Mouse (Mus musculus): ENCODE results near the gene Gtf2ird1. TPM values are rescaled to one million over a fixed set of nuclear protein-coding genes. Genes with fewer than 3 reads are reported as not detected.
"Not testable (repeated sequence)": the region's sequence is repeated elsewhere in the genome, so short reads cannot be mapped to it uniquely, and the experiment has no call there.

The Gtf2ird1 gene
- polyA plus RNA-seq, 1 experiment from 2014 or later: 151 TPM

GRCm38 (mm10) chr5:134490465-134490864, 33.9 kb upstream of the Gtf2ird1 start:
- no peak overlapping the region for H3K9ac ChIP-seq
- peaks cover 53% of the 10 kb centered on the region for H3K36me3 ChIP-seq
- H3K27me3 ChIP-seq: no peaks in the 10 kb centered on the region
- H3K27ac ChIP-seq: no peak overlapping the region
- H3K4me2 ChIP-seq (replicated peaks): no peak overlapping the region
- ATAC-seq (ENCODE audit: insufficient number of reproducible peaks, insufficient read depth, low FRiP score, low TSS enrichment): no peak
- no peak overlapping the region for H3K4me3 ChIP-seq
- H3K9me3 ChIP-seq: no peaks in the 10 kb centered on the region
- WGBS: 92% methylated on average over 12 of the region's 12 CpGs
- peaks cover 11% of the 10 kb centered on the region; the same call in 1 of the 2 replicates for H3K4me1 ChIP-seq

GRCm38 (mm10) chr5:134489583-134489982, 33.1 kb upstream of the Gtf2ird1 start:
- H3K36me3 ChIP-seq: peaks cover 47% of the 10 kb centered on the region
- peaks cover 11% of the 10 kb centered on the region; the same call in 1 of the 2 replicates for H3K4me1 ChIP-seq
- peak overlapping the region; percentile 12; the same call in 1 of the 2 replicates for H3K9ac ChIP-seq
- no peak overlapping the region for H3K4me2 ChIP-seq (replicated peaks)
- no peaks in the 10 kb centered on the region for H3K9me3 ChIP-seq
- ATAC-seq (ENCODE audit: insufficient number of reproducible peaks, insufficient read depth, low FRiP score, low TSS enrichment): no peak
- no peaks in the 10 kb centered on the region for H3K27me3 ChIP-seq
- no peak overlapping the region for H3K27ac ChIP-seq
- 41% methylated on average over 9 of the region's 9 CpGs for WGBS
- no peak overlapping the region for H3K4me3 ChIP-seq

GRCm38 (mm10) chr5:134488596-134488995, 32.1 kb upstream of the Gtf2ird1 start:
- H3K4me2 ChIP-seq (replicated peaks): no peak overlapping the region
- H3K36me3 ChIP-seq: peaks cover 37% of the 10 kb centered on the region
- 86% methylated on average over 4 of the region's 4 CpGs for WGBS
- H3K27me3 ChIP-seq: no peaks in the 10 kb centered on the region
- H3K4me1 ChIP-seq: peaks cover 11% of the 10 kb centered on the region; the same call in 1 of the 2 replicates
- no peaks in the 10 kb centered on the region for H3K9me3 ChIP-seq
- no peak overlapping the region for H3K9ac ChIP-seq
- ATAC-seq (ENCODE audit: insufficient number of reproducible peaks, insufficient read depth, low FRiP score, low TSS enrichment): no peak
- no peak overlapping the region for H3K27ac ChIP-seq
- no peak overlapping the region for H3K4me3 ChIP-seq

- H3K9me3 ChIP-seq: no peaks in the 10 kb centered on the region
- H3K4me3 ChIP-seq: no peak overlapping the region
- H3K27ac ChIP-seq: no peak overlapping the region
- H3K4me1 ChIP-seq: peaks cover 11% of the 10 kb centered on the region; the same call in 1 of the 2 replicates
- no peak for ATAC-seq (ENCODE audit: insufficient number of reproducible peaks, insufficient read depth, low FRiP score, low TSS enrichment)
- H3K27me3 ChIP-seq: no peaks in the 10 kb centered on the region
- 41% methylated on average over 10 of the region's 10 CpGs for WGBS
- no peak overlapping the region for H3K4me2 ChIP-seq (replicated peaks)
- no peak overlapping the region for H3K9ac ChIP-seq
- H3K36me3 ChIP-seq: peaks cover 32% of the 10 kb centered on the region
These were observed 31.5 kb upstream of the Gtf2ird1 start for GRCm38 (mm10) chr5:134488042-134488441.

- Histone ChIP-seq H3K27ac (no peak overlapping the region), H3K36me3 (peaks cover 19% of the 10 kb centered on the region), H3K27me3 (no peaks in the 10 kb centered on the region), H3K4me1 (peaks cover 11% of the 10 kb centered on the region; the same call in 1 of the 2 replicates), H3K4me2 (replicated peaks) (no peak overlapping the region), H3K4me3 (no peak overlapping the region), H3K9me3 (no peaks in the 10 kb centered on the region), H3K9ac (no peak overlapping the region)
- WGBS: 59% methylated on average over 13 of the region's 13 CpGs
- ATAC-seq (ENCODE audit: insufficient number of reproducible peaks, insufficient read depth, low FRiP score, low TSS enrichment): no peak
These were observed 29.6 kb upstream of the Gtf2ird1 start for GRCm38 (mm10) chr5:134485900-134486665.

- ATAC-seq (ENCODE audit: insufficient number of reproducible peaks, insufficient read depth, low FRiP score, low TSS enrichment): no peak
- WGBS: 77% methylated on average over 7 of the region's 7 CpGs
- H3K27ac ChIP-seq: no peak overlapping the region
These were observed 28.7 kb upstream of the Gtf2ird1 start for GRCm38 (mm10) chr5:134485183-134485730.

GRCm38 (mm10) chr5:134483291-134483690, 26.8 kb upstream of the Gtf2ird1 start:
- Histone ChIP-seq H3K4me1 (peaks cover 4% of the 10 kb centered on the region; the same call in 1 of the 2 replicates), H3K27me3 (no peaks in the 10 kb centered on the region), H3K9ac (no peak overlapping the region), H3K27ac (no peak overlapping the region), H3K4me2 (replicated peaks) (no peak overlapping the region), H3K9me3 (no peaks in the 10 kb centered on the region), H3K36me3 (no peaks in the 10 kb centered on the region), H3K4me3 (no peak overlapping the region)
- WGBS: 65% methylated on average over 1 of the region's 1 CpGs
- no peak for ATAC-seq (ENCODE audit: insufficient number of reproducible peaks, insufficient read depth, low FRiP score, low TSS enrichment)

More at GRCm38 (mm10) chr5:134485183-134485730, 28.7 kb upstream of the Gtf2ird1 start:
- no peak overlapping the region for H3K9ac ChIP-seq
- no peaks in the 10 kb centered on the region for H3K27me3 ChIP-seq
- H3K9me3 ChIP-seq: no peaks in the 10 kb centered on the region
- peaks cover 11% of the 10 kb centered on the region for H3K36me3 ChIP-seq
- H3K4me2 ChIP-seq (replicated peaks): no peak overlapping the region
- H3K4me1 ChIP-seq: peaks cover 11% of the 10 kb centered on the region; the same call in 1 of the 2 replicates
- H3K4me3 ChIP-seq: no peak overlapping the region

- no peak overlapping the region for H3K4me3 ChIP-seq
- no peaks in the 10 kb centered on the region for H3K9me3 ChIP-seq
- 53% methylated on average over 11 of the region's 11 CpGs for WGBS
- H3K27ac ChIP-seq: no peak overlapping the region
- H3K9ac ChIP-seq: no peak overlapping the region
- H3K27me3 ChIP-seq: no peaks in the 10 kb centered on the region
- H3K4me1 ChIP-seq: no peaks in the 10 kb centered on the region
- no peaks in the 10 kb centered on the region for H3K36me3 ChIP-seq
- no peak overlapping the region for H3K4me2 ChIP-seq (replicated peaks)
- ATAC-seq (ENCODE audit: insufficient number of reproducible peaks, insufficient read depth, low FRiP score, low TSS enrichment): no peak
These were observed 25.8 kb upstream of the Gtf2ird1 start for GRCm38 (mm10) chr5:134482331-134482730.

- H3K27me3 ChIP-seq; H3K36me3 ChIP-seq; H3K27ac ChIP-seq; H3K4me3 ChIP-seq; H3K9ac ChIP-seq; H3K9me3 ChIP-seq; ATAC-seq (ENCODE audit: insufficient number of reproducible peaks, insufficient read depth, low FRiP score, low TSS enrichment); H3K4me2 ChIP-seq (replicated peaks); H3K4me1 ChIP-seq: not testable (repeated sequence)
These were observed 22.4 kb upstream of the Gtf2ird1 start for GRCm38 (mm10) chr5:134478886-134479285.

GRCm38 (mm10) chr5:134475686-134476085, 19.2 kb upstream of the Gtf2ird1 start:
- not testable (repeated sequence) for ATAC-seq (ENCODE audit: insufficient number of reproducible peaks, insufficient read depth, low FRiP score, low TSS enrichment); H3K9me3 ChIP-seq; H3K27me3 ChIP-seq; H3K27ac ChIP-seq; H3K4me3 ChIP-seq; H3K36me3 ChIP-seq; H3K4me1 ChIP-seq; H3K9ac ChIP-seq; H3K4me2 ChIP-seq (replicated peaks)
- 88% methylated on average over 7 of the region's 7 CpGs for WGBS

GRCm38 (mm10) chr5:134475006-134475605, 18.6 kb upstream of the Gtf2ird1 start:
- Histone ChIP-seq H3K36me3 (no peaks in the 10 kb centered on the region), H3K9me3 (no peaks in the 10 kb centered on the region), H3K4me1 (no peaks in the 10 kb centered on the region), H3K27ac (no peak overlapping the region), H3K4me2 (replicated peaks) (no peak overlapping the region), H3K4me3 (no peak overlapping the region), H3K9ac (no peak overlapping the region), H3K27me3 (no peaks in the 10 kb centered on the region)
- ATAC-seq (ENCODE audit: insufficient number of reproducible peaks, insufficient read depth, low FRiP score, low TSS enrichment): no peak
- WGBS: 94% methylated on average over 6 of the region's 6 CpGs

GRCm38 (mm10) chr5:134473902-134474301, 17.4 kb upstream of the Gtf2ird1 start:
- H3K36me3 ChIP-seq: no peaks in the 10 kb centered on the region
- H3K9ac ChIP-seq: no peak overlapping the region
- H3K4me1 ChIP-seq: no peaks in the 10 kb centered on the region
- H3K27ac ChIP-seq: no peak overlapping the region
- 86% methylated on average over 2 of the region's 2 CpGs for WGBS
- H3K4me2 ChIP-seq (replicated peaks): no peak overlapping the region
- no peaks in the 10 kb centered on the region for H3K27me3 ChIP-seq
- no peak overlapping the region for H3K4me3 ChIP-seq
- H3K9me3 ChIP-seq: no peaks in the 10 kb centered on the region
- no peak for ATAC-seq (ENCODE audit: insufficient number of reproducible peaks, insufficient read depth, low FRiP score, low TSS enrichment)

All from embryonic facial prominence, embryonic 12.5 days (tissue).